Mouse (Mus musculus): ENCODE results near the gene Wbp2nl. TPM values are rescaled to one million over a fixed set of nuclear protein-coding genes. Genes with fewer than 3 reads are reported as not detected.

Wbp2nl gene
- polyA plus RNA-seq, 1 experiment from 2014 or later, result 0.16 TPM

DNA sequence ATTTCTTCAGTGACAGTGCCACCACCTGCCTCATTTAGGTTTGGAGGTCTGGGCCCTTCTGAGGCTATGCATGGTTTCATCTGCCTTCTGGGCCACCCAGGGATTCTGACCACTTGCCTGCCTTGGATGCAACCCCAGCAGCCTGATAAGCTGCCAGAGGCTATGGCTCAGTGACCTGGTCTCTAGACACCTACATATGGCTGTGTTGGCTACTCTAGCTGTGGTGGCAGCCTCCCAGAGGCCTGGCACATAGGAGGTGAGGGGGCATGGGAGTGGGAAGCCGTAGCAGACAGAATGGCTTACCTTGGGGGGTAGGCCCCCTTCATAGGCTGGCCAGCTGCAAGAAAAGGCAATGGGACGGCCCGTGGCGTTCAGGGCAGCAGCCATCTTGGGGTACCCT, 36.4 kb downstream of the Wbp2nl start:
- ATAC-seq (replicated peaks; ENCODE audit: low FRiP score, low TSS enrichment, low read depth) (no peak), DNase-seq (ENCODE audit: low spot score) (no peak)
- Histone ChIP-seq H3K36me3 (ENCODE audit: control insufficient read depth, insufficient read depth, low read length) (peaks cover 41% of the 10 kb centered on the region), H3K4me3 (ENCODE audit: low read depth, low read length) (no peak overlapping the region), H3K4me1 (replicated peaks; ENCODE audit: control insufficient read depth, insufficient read depth, low read length) (peaks cover 14% of the 10 kb centered on the region), H3K9me3 (ENCODE audit: control insufficient read depth, low read length) (no peaks in the 10 kb centered on the region), H3K4me2 (ENCODE audit: low read length) (no peak overlapping the region), H3K27ac (ENCODE audit: low read depth) (no peak overlapping the region), H3K9ac (ENCODE audit: low read length) (no peak overlapping the region), H3K27me3 (replicated peaks; ENCODE audit: control insufficient read depth, insufficient read depth, low read length) (no peaks in the 10 kb centered on the region)
- WGBS, result 98% methylated on average over 4 of the region's 4 CpGs

DNA sequence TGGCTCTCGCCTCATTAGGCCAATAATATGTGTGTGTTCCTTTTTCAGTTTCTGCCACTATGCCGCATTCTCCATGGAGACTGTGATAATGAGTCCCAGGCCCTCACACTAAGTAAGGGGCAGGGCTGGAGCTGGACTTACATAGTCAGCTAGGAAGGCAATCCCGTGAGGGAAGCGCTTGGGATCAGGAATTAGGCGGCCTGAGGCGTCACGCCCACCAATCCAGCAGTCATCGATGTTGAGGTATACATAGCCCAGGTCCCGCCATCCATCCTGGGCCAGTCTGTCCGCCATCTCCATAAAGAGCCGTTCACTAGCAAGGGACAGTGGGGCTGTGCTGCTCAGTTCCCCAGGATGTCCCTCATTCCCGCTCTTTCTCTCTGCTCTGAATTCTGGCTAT, 37.9 kb downstream of the Wbp2nl start:
- peaks cover 15% of the 10 kb centered on the region for H3K4me1 ChIP-seq (replicated peaks; ENCODE audit: control insufficient read depth, insufficient read depth, low read length)
- no peak overlapping the region for H3K4me2 ChIP-seq (ENCODE audit: low read length)
- H3K27me3 ChIP-seq (replicated peaks; ENCODE audit: control insufficient read depth, insufficient read depth, low read length), result no peaks in the 10 kb centered on the region
- WGBS, result 88% methylated on average over 12 of the region's 12 CpGs
- no peak overlapping the region for H3K27ac ChIP-seq (ENCODE audit: low read depth)
- peaks cover 35% of the 10 kb centered on the region for H3K36me3 ChIP-seq (ENCODE audit: control insufficient read depth, insufficient read depth, low read length)
- DNase-seq (ENCODE audit: low spot score) (no peak), ATAC-seq (replicated peaks; ENCODE audit: low FRiP score, low TSS enrichment, low read depth) (no peak)
- H3K9me3 ChIP-seq (ENCODE audit: control insufficient read depth, low read length), result no peaks in the 10 kb centered on the region
- no peak overlapping the region for H3K9ac ChIP-seq (ENCODE audit: low read length)
- H3K4me3 ChIP-seq (ENCODE audit: low read depth, low read length), result no peak overlapping the region

DNA sequence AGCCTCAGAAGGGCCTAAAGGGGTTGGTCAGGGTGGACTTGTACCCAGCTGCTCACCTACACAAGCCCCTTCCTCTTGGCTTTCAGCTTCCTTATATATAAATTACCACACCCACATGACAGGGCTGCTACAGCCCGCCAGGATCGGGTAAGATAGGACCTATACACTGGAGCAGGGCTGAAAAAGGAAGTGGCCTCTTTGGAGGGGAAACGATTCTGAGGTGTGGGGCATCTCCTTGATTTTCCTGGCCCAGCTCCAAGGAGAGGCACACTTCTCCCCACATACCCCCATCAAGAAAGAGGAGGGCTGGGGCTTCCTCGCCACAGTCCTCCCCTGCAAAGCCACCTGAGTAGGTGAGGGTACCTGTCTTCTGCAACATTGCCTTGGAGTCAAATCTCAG, 39.1 kb downstream of the Wbp2nl start:
- H3K4me1 ChIP-seq (replicated peaks; ENCODE audit: control insufficient read depth, insufficient read depth, low read length), result peaks cover 23% of the 10 kb centered on the region
- peak overlapping the region; percentile 62; the same call in 1 of the 2 replicates for H3K27ac ChIP-seq (ENCODE audit: low read depth)
- peaks cover 32% of the 10 kb centered on the region for H3K36me3 ChIP-seq (ENCODE audit: control insufficient read depth, insufficient read depth, low read length)
- WGBS, result 17% methylated on average over 4 of the region's 4 CpGs
- H3K9ac ChIP-seq (ENCODE audit: low read length), result peak overlapping the region; percentile 59
- no peaks in the 10 kb centered on the region for H3K9me3 ChIP-seq (ENCODE audit: control insufficient read depth, low read length)
- peak overlapping the region; percentile 81 for H3K4me2 ChIP-seq (ENCODE audit: low read length)
- peak overlapping the region; percentile 70 for H3K4me3 ChIP-seq (ENCODE audit: low read depth, low read length)
- H3K27me3 ChIP-seq (replicated peaks; ENCODE audit: control insufficient read depth, insufficient read depth, low read length), result no peaks in the 10 kb centered on the region
- ATAC-seq (replicated peaks; ENCODE audit: low FRiP score, low TSS enrichment, low read depth) (no peak), DNase-seq (ENCODE audit: low spot score) (no peak)

DNA sequence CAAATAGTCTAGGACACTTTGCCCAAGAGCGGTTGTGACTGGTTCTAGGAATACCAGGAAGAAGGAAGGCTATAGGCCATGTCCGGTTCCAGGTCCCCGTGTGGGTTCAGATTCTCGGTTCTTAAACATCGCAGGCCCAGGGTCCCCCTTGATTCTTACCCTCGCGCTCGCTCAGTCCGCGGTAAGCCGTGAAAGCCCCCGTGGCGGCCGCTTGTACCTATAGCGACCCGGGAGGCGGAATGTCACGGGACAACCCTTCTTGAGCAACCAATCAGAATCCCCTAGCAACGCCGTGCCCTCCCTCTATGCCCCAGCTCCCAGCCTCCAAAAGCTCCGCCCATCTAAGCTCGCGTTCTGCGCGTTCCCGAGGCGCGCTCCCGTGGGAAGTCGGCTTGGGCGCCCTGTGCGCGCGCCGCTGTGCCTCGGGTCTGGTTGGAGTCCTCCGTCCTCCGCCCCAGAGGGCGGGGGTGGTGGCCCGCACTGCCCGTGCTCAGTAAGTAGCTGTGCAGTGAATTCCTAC, 39.9 kb downstream of the Wbp2nl start, which contains the start of the genes Naga, Pheta2 and Smdt1:
TSS of gene Naga (minus strand) at position 333 of the 520 bp plus-strand sequence.
TSS of gene Pheta2 (plus strand) at position 350 of the 520 bp plus-strand sequence.
TSS of gene Smdt1 (plus strand) at position 367 of the 520 bp plus-strand sequence.
- no peaks in the 10 kb centered on the region for H3K9me3 ChIP-seq (ENCODE audit: control insufficient read depth, low read length)
- peak within 1 kb of the TSS; percentile 59 for H3K9ac ChIP-seq (ENCODE audit: low read length)
- H3K4me3 ChIP-seq (ENCODE audit: low read depth, low read length), result peak within 1 kb of the TSS; percentile 70
- peaks cover 23% of the 10 kb centered on the region for H3K4me1 ChIP-seq (replicated peaks; ENCODE audit: control insufficient read depth, insufficient read depth, low read length)
- no peaks in the 10 kb centered on the region for H3K27me3 ChIP-seq (replicated peaks; ENCODE audit: control insufficient read depth, insufficient read depth, low read length)
- peaks cover 29% of the 10 kb centered on the region for H3K36me3 ChIP-seq (ENCODE audit: control insufficient read depth, insufficient read depth, low read length)
- peak within 1 kb of the TSS; percentile 62; the same call in 1 of the 2 replicates for H3K27ac ChIP-seq (ENCODE audit: low read depth)
- peak within 1 kb of the TSS; percentile 81 for H3K4me2 ChIP-seq (ENCODE audit: low read length)
- WGBS, result under 1% methylated on average over 41 of the region's 41 CpGs
- peak; percentile 97 for DNase-seq (ENCODE audit: low spot score)
- peak; percentile 82 for ATAC-seq (replicated peaks; ENCODE audit: low FRiP score, low TSS enrichment, low read depth)

DNA sequence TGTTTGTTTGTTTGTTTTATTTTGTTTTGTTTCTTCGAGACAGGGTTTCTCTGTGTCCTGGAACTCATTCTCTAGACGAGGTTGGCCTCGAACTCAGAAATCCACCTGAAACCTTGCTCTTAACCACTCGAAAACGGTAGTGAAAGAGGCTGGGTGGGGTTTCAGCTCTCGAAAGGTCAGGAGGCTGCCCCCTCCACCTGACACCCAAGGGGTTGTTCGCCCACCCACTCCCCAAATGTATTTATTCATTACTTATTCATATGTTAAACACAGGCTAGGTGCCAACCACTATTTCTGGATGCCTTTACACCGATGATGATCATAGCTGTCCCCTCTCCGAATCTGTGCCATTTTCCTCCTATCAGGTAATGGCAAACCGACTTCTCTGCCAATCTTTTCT, 40.4 kb downstream of the Wbp2nl start:
- Histone ChIP-seq H3K4me1 (replicated peaks; ENCODE audit: control insufficient read depth, insufficient read depth, low read length) (peaks cover 23% of the 10 kb centered on the region), H3K9ac (ENCODE audit: low read length) (peak overlapping the region; percentile 59; the same call in 1 of the 2 replicates), H3K27me3 (replicated peaks; ENCODE audit: control insufficient read depth, insufficient read depth, low read length) (no peaks in the 10 kb centered on the region), H3K9me3 (ENCODE audit: control insufficient read depth, low read length) (no peaks in the 10 kb centered on the region), H3K4me3 (ENCODE audit: low read depth, low read length) (peak overlapping the region; percentile 70), H3K4me2 (ENCODE audit: low read length) (peak overlapping the region; percentile 81), H3K36me3 (ENCODE audit: control insufficient read depth, insufficient read depth, low read length) (peaks cover 27% of the 10 kb centered on the region), H3K27ac (ENCODE audit: low read depth) (no peak overlapping the region)
- WGBS, result 59% methylated on average over 10 of the region's 10 CpGs
- no peak for DNase-seq (ENCODE audit: low spot score)
- ATAC-seq (replicated peaks; ENCODE audit: low FRiP score, low TSS enrichment, low read depth), result no peak

DNA sequence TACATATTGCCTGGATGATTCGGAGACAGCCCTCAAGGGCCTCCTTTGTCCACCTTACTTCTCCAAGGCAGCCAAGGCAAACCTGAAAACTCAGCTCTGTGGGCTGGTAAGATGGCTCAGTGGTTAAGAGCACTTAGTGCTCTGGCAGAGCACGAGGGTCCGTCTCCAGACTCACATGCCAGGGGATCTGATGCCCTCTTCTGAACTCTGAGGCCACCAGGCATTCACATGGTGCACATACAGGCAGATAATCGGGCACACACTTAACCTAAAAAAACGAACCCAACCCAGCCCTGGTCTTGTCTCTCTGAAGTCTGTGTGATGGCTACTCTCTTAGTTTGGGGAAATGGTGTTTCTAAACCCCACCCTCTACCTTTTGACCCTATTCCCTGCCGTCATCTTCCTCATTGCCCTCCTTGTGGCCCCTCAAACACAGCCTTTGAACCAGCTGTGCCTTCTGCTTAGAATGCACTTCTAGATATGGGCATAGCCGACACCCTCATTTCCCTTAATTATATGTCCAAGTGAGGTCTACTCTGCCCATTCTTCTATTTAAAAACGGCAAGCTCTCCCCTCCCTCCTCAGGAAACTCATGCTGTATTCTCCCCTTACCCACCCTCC, 41.0 kb downstream of the Wbp2nl start:
- H3K4me2 ChIP-seq (ENCODE audit: low read length), result no peak overlapping the region
- H3K4me3 ChIP-seq (ENCODE audit: low read depth, low read length), result no peak overlapping the region
- peaks cover 23% of the 10 kb centered on the region for H3K4me1 ChIP-seq (replicated peaks; ENCODE audit: control insufficient read depth, insufficient read depth, low read length)
- H3K27me3 ChIP-seq (replicated peaks; ENCODE audit: control insufficient read depth, insufficient read depth, low read length), result no peaks in the 10 kb centered on the region
- no peaks in the 10 kb centered on the region for H3K9me3 ChIP-seq (ENCODE audit: control insufficient read depth, low read length)
- peaks cover 22% of the 10 kb centered on the region for H3K36me3 ChIP-seq (ENCODE audit: control insufficient read depth, insufficient read depth, low read length)
- ATAC-seq (replicated peaks; ENCODE audit: low FRiP score, low TSS enrichment, low read depth), result no peak
- no peak overlapping the region for H3K9ac ChIP-seq (ENCODE audit: low read length)
- WGBS, result 64% methylated on average over 8 of the region's 8 CpGs
- no peak overlapping the region for H3K27ac ChIP-seq (ENCODE audit: low read depth)
- DNase-seq (ENCODE audit: low spot score), result no peak

DNA sequence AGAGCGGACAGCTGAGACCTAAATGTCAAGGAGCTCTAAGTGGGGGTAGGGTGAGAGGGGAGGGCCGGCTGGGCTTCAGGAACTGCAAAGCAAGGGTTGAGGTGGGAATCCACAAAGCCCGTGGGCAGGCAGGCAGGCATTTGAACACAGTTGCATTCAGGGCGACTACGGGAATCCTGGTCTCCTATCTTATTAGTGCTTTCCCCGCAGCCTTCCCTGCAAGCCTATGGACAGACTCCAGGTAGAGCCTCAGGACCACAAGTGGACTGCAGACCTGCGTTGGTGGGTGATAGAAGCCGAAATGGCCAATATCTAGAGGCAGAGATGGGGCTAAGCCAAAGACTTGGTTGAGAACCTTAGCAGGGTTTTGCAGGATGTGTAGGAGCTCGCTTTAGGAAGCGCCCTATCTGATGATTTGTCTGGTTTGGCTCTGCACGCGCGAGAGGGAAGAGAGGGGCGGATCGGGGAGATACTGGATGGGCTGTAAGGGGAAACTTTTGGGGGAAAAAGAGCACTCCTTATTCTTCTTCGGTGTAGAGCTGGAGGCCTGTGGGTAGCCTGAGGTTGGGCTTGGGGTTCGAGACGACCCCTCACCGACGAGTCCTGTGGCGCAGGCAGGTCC, 41.8 kb downstream of the Wbp2nl start:
- peak overlapping the region; percentile 88 for H3K27ac ChIP-seq (ENCODE audit: low read depth)
- peak overlapping the region; percentile 53 for H3K4me3 ChIP-seq (ENCODE audit: low read depth, low read length)
- no peaks in the 10 kb centered on the region for H3K27me3 ChIP-seq (replicated peaks; ENCODE audit: control insufficient read depth, insufficient read depth, low read length)
- H3K36me3 ChIP-seq (ENCODE audit: control insufficient read depth, insufficient read depth, low read length), result peaks cover 16% of the 10 kb centered on the region
- H3K9me3 ChIP-seq (ENCODE audit: control insufficient read depth, low read length), result no peaks in the 10 kb centered on the region
- no peak for ATAC-seq (replicated peaks; ENCODE audit: low FRiP score, low TSS enrichment, low read depth)
- H3K4me2 ChIP-seq (ENCODE audit: low read length), result peak overlapping the region; percentile 72
- H3K4me1 ChIP-seq (replicated peaks; ENCODE audit: control insufficient read depth, insufficient read depth, low read length), result peaks cover 23% of the 10 kb centered on the region
- DNase-seq (ENCODE audit: low spot score), result peak; percentile 71
- H3K9ac ChIP-seq (ENCODE audit: low read length), result peak overlapping the region; percentile 82
- 34% methylated on average over 21 of the region's 21 CpGs for WGBS

DNA sequence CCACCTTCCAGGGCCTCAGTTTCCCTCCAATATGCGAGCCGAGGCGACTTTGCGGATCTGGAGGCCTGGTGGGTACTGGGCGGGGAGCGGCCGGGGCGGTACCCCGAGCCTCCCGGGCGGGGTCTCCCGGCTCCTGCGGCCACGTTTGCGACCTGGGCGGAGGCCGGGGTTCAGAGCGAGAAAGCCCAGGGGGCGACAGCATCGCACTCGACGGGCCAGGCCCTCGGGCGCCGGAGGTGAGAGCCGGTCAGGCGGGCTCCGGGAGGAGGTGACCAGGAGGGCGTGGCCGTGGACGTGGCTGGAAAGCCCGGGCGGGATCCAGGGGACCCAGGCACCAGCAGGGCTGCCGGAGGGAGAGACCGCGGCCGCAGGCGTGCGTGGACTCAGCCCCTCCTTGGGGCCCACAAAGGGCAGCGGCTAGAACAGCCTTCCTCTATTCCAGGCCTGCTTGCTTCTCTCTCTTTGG, 42.3 kb downstream of the Wbp2nl start:
- peak overlapping the region; percentile 72 for H3K4me2 ChIP-seq (ENCODE audit: low read length)
- ATAC-seq (replicated peaks; ENCODE audit: low FRiP score, low TSS enrichment, low read depth) (no peak), DNase-seq (ENCODE audit: low spot score) (peak; percentile 83)
- H3K27me3 ChIP-seq (replicated peaks; ENCODE audit: control insufficient read depth, insufficient read depth, low read length), result no peaks in the 10 kb centered on the region
- H3K4me3 ChIP-seq (ENCODE audit: low read depth, low read length), result peak overlapping the region; percentile 53
- peak overlapping the region; percentile 88 for H3K27ac ChIP-seq (ENCODE audit: low read depth)
- H3K36me3 ChIP-seq (ENCODE audit: control insufficient read depth, insufficient read depth, low read length), result peaks cover 11% of the 10 kb centered on the region; the same call in 1 of the 2 replicates
- peaks cover 23% of the 10 kb centered on the region for H3K4me1 ChIP-seq (replicated peaks; ENCODE audit: control insufficient read depth, insufficient read depth, low read length)
- 2% methylated on average over 35 of the region's 40 CpGs for WGBS
- no peaks in the 10 kb centered on the region for H3K9me3 ChIP-seq (ENCODE audit: control insufficient read depth, low read length)
- H3K9ac ChIP-seq (ENCODE audit: low read length), result peak overlapping the region; percentile 82

Data from intestine, embryonic 14.5 days (tissue).